Mouse (Mus musculus) telencephalon, adult 2 months (tissue): ENCODE measurements around the gene Rpl18.

Experiments
- DNase-seq: peaks from one replicate; pipeline ENCODE4 v3.0.0-alpha.2; 2011; ENCODE audit warnings: low read depth, low spot score

The Rpl18 gene

DNA sequence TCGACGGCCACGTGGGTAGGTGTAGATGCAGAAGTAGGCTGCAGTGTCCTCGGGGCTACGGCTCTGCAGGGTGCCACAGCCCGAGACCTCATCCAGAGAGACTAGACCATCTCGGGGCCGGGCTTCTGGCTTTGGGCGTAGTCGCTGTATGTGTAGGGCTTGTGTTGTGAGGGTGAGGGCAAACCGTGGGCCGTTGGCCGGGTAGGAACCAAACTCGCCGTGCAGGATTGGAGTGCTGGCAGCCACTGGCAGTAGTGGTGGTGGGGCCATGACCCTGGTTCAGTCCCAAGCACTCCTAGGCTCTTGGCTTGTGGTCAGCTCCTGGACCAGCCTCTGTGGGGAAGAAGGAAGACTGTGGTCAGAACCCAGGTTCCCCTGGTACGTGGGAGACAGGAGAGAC lies 1.9 kb upstream of the Rpl18 start:
- no peak for DNase-seq

- no peak for DNase-seq
Measured at GRCm38 (mm10) chr7:45713881-45714520, 1.3 kb upstream of the Rpl18 start.

- DNase-seq: no peak
Measured at GRCm38 (mm10) chr7:45714630-45715089, 597 bp upstream of the Rpl18 start.

- no peak for DNase-seq
Measured at GRCm38 (mm10) chr7:45715741-45716459, 643 bp downstream of the Rpl18 start.

DNA sequence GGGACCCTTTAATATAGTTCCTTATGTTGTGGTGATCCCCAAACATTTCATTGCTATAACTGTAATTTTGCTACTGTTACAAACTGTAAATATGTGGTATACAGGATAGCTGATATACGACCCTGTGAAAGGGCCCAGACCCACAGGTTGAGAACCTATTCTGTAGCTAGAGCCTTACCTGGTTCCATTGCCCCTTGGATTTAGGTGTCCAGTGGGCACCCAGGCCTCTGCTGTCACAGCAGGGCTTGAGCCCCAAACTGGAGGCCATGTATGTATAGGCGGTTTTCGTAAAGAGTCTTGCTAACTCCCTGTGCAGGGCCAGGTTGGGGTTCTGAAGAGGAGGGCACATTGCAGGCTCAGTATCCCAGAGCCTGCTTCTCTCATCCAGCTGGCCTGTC lies 1.2 kb downstream of the Rpl18 start:
- DNase-seq: no peak

DNA sequence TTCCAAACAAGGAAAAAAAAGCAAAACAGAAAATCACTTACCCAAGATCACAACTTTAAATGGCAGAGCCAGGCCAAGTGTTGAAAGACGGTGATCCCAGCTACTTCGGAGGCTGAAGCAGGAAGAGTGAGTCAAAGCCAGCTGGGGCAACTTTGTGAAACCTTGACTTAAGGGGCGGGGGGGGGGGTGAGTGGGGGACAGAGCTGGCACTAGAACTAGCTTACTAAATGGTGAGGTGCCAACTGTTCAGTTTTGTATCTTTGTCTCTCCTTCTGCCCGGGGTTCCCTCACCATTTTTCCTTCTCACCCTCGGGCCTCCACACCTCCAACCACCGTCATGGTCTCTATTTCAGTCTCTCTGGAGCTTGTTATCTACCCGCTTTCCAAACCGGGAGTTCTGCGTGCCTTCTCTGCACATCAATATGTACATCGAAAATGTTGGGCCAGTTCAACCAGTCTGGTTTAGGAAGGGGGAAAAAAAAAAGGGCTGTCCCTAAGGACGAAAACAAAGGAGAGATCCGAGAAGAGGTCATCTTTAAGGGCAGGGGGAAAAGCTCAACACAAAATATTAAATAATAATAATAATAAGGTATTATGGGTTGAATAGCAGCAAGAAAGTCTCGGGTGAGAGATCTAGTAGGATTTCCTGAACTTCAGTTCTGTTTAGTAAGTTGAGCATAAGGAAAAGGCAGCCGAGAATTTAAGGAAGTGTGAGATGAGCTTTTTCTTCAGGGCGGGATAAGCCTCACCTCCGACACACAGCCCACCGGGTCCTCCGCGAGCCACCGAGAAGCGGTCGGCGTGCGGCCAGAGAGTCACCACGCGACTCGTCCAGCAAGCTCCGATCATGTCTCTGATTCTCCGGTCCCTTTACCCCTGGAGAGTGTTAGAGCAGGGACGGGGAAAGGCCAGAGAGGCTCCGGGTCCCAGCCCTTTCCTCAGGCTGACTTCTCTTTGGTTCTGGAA lies 2.0 kb downstream of the Rpl18 start:
- no peak for DNase-seq

GRCm38 (mm10) chr7:45717918-45718297 lies 2.7 kb downstream of the Rpl18 start, which contains the start of gene Sphk2:
Gene Sphk2, minus strand, starts transcription at chr7:45718002.
- DNase-seq: peak; percentile 98

- DNase-seq: no peak
Measured at GRCm38 (mm10) chr7:45718331-45718730, 3.1 kb downstream of the Rpl18 start.

GRCm38 (mm10) chr7:45719180-45719579 lies 3.9 kb downstream of the Rpl18 start:
- no peak for DNase-seq

DNA sequence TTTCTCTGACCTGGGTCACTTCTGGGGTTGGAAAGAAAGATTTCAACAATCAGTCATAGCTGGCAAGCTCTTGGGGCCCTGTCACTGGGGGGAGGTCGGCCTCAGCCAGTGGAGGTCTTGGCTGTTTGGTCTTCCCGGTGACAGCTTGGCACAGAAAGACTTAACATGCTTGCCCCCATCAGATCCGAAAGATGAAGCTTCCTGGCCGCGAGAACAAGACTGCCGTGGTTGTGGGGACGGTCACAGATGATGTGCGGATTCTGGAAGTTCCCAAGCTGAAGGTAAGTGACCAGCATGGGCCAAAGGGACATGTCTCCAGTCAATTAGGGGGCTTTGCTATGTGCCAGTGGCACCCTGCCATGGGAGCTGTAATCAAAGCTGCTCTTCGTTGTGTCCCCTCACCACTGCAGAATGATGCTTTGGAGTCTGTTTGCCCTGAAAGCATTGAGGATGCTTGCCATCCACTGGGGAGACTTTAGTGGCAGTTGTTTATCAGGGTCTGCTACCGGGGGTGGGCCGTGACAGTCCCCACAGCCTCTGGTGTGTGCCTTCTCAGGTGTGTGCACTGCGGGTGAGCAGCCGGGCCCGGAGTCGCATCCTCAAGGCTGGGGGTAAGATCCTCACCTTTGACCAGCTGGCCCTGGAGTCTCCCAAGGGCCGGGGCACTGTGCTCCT lies 4.6 kb downstream of the Rpl18 start:
- DNase-seq: no peak

- DNase-seq: no peak
Measured at GRCm38 (mm10) chr7:45720413-45721233, 5.4 kb downstream of the Rpl18 start, which contains the start of gene Fam83e. Gene Fam83e, plus strand, starts transcription at chr7:45721212.

DNA sequence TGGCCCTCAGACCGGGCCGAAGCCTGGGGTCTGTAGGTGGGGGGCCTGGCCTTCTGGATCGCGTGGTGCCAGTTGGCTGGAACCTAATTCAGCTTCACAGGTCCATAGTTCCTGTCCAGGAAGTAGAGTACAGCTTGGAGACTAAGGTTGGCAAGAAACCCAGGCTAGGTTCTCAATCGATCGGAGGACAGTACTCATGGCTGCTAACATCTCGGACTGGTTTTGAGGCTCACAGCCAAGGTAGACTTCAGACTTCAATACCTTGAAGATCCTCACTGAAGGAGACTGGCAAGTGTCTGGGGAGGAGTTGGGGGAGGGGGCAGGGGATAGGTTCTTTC lies 5.9 kb downstream of the Rpl18 start:
- no peak for DNase-seq

DNA sequence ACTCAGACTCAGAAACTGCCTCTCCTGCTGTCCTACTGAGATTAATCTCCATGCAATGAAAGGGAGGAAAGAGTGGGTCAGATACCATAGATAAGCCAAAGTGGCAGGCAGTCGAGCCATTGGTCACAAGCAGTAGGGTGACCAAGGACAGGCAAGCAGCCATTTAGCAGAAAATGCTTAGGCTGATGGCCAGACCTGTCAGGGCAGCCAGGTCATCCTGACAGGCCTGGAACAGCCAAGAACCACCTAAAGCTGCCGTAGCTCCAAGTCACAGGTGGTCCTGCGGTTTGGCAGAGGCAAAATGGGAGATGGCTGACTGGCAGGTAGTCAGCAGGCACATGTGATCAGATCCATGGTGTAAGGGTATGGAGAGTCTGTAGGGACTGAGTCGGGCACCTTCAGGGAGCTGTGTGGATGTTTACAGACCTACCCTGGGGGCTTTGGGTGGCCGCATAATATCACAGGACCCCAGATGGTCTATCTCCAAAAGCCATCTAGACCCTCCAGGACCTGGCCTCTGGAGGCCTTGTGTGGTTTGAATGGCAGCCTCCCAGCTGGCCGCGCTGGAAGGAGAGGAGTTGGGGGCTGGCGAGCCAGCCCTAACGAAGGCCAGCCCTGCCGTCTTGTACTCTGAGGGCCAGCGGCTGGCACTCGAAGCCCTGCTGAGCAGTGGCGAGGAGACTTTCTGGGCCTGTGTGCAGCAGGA lies 6.5 kb downstream of the Rpl18 start:
- DNase-seq: no peak

- DNase-seq: no peak
Measured at GRCm38 (mm10) chr7:45722348-45722713, 7.1 kb downstream of the Rpl18 start.

DNA sequence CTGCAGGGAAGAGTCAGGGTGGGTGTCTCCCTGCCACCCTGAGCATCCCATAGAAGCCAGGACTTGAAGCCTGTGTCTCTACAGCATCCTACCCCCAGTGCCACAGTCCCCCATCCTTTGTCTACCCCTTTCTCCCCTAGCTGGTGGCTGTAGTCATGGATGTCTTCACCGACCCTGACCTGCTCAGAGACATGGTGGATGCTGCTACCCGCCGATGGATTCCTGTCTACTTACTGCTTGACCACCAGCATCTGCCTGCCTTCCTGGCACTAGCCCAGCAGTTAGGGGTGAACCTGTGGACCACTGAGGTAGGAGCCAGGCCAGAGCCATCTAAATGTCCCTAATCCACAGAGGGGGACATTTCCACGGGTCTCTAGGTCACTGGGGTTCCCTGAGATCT lies 8.0 kb downstream of the Rpl18 start:
- no peak for DNase-seq

DNA sequence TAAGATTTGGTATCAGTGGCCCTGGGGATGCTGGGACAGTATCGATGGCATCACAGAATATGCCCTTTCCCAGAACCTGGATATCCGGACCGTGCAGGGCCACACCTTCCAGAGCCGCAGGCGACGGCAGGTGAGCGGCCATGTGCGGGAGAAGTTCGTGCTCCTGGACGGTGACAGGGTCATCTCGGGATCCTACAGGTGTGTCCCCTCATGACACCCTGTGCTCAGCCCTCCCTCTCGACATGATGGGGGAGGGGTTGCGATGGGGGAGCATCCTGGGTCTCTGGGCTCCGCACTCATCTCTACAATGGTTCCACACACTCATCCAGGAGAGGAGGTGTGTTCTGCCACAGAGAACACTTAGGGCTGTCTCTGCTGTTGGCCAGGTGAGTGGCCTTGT lies 8.5 kb downstream of the Rpl18 start:
- DNase-seq: no peak

DNA sequence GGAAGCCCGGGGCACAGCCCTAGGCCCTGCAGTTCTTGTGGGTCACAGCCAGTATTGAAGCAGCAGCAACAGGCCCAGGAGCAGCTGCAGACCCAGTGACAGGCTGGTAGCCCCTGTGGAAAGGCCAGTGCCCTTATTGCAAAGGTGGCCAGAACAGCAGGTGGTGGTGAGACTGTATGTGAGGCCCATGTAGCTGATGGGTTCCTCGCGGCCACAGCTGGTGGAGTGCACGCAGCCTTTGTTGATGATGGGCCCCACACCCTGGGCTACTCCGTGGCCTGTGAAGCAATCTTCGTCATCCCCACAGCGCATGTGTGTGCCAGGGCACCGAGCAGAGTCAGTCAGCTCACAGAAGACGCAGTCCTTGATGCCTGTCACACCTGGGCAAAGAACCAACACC lies 9.9 kb downstream of the Rpl18 start:
- DNase-seq: no peak

- no peak for DNase-seq
Measured at GRCm38 (mm10) chr7:45725713-45726112, 10.5 kb downstream of the Rpl18 start, which contains the start of gene Spaca4. Gene Spaca4, minus strand, starts transcription at chr7:45725813.

GRCm38 (mm10) chr7:45726419-45726818 lies 11.2 kb downstream of the Rpl18 start:
- no peak for DNase-seq

- no peak for DNase-seq
Measured at GRCm38 (mm10) chr7:45727625-45728024, 12.4 kb downstream of the Rpl18 start.
